Mouse (Mus musculus) cerebellum, postnatal 14 days (tissue): ENCODE measurements around the gene Il18rap.
A peak's percentile ranks its signal among the peaks of the same experiment; 100 is the strongest.
"Not testable (repeated sequence)": the region's sequence is repeated elsewhere in the genome, so short reads cannot be mapped to it uniquely, and the experiment has no call there.

ENCODE experiments used
- DNase-seq, 2 experiments: peaks; one replicate each; pipeline ENCODE4 v3.0.0; 2021; ENCODE audit warnings: mixed read lengths in 2 of 2

Gene Il18rap

GRCm38 (mm10) chr1:40546645-40547044 lies 31.5 kb downstream of the Il18rap start:
- DNase-seq: no peak

- no peak for DNase-seq
Measured at GRCm38 (mm10) chr1:40547064-40547572, 32.0 kb downstream of the Il18rap start.

DNA sequence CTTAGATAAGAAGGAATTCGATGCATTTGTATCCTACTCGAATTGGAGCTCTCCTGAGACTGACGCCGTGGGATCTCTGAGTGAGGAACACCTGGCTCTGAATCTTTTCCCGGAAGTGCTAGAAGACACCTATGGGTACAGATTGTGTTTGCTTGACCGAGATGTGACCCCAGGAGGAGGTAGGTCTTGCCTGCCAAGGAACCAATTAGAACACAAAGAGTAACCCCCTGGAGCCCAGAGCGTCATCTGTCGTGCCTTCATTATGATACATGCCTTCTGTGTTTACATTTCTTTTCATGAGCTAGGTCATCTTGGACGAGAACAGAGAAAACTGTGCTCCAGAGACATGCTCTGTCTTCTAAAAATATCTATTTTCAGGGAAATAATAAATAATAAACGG lies 32.6 kb downstream of the Il18rap start:
- DNase-seq: peak; percentile 12 to 13

- no peak for DNase-seq
Measured at GRCm38 (mm10) chr1:40569374-40569773, 54.2 kb downstream of the Il18rap start.

DNA sequence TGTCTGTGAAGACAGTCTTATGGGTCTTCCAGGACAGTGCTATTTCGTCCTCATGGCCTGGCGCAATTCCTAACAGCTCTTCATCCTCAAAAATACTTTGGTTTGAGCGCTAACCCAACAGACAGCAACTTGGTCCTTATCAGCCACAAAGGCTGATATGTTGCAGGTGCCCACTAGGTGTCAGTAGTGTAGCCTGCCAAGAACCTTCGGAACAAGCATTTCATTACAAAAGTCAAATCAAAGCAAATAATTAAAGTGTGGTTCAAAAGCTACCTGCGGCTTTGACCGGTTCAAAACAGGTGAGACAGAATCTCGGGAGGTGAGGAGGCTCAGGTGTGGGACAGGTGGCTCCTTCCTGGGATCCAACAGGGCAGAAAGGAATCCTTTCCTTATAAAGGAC lies 64.6 kb downstream of the Il18rap start, which contains the start of gene Slc9a4:
Gene Slc9a4, plus strand, starts transcription at position 298 of the 400 bp plus-strand sequence.
- DNase-seq: peak; percentile 57 to 62

GRCm38 (mm10) chr1:40580269-40580668 lies 65.1 kb downstream of the Il18rap start:
- no peak for DNase-seq

DNA sequence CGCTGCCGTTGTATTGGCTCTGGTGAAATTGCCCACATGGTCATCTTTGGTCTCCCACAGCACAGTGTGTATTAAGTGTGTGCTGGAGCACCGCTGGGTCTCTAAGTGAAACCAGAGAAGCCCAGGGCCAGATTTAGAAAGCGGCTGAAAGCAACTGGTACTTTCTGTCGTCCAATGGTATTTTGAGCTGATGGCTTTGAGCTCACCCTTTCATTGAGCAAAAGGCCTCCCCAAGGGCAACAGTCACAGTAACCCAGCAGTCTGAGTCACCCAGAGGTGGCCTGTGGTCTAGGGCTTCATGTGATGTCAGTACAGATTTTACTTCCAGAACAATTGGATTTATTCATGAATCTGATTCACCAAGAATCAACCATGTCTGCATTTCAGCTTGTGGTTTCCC lies 71.6 kb downstream of the Il18rap start:
- DNase-seq: no peak

DNA sequence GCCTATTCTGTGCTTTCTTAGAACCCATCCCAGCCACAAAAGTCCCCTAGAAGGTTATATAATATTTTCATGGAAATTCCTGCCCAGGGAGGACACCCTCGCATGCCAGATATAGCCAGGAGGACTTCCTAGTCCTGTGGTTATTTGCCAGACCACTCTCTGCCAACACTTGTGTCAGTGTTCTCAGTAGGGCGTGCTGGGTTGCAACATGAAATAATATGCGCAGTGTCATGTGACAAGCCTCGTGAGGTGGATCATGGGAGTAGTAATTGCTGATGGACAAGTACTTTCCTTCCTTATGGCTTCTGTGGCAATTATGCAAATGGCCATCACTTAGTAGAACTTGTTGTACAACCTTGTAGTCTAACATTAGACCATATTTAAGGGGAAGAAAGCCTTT lies 75.8 kb downstream of the Il18rap start:
- no peak for DNase-seq

- no peak for DNase-seq
Measured at GRCm38 (mm10) chr1:40597822-40598221, 82.7 kb downstream of the Il18rap start.

DNA sequence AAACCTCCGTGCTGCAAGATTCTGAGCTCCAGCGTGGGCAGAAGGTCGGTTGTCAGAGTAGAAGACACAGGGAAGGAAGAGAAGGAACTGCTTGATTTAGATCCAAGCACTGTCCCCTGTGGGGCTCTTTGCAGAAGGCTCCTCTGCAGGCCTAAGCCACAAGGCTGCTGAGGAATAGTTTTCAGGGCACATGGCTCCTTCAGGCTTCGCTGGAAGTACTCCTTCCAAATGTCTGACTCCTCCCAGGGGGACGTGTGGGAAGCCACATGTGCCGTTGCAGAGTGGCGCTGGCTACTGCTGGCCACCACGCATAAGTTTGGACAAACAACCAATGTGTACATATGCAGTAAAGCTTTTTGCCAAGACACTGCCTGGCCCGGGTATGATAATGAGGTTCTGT lies 84.5 kb downstream of the Il18rap start:
- not testable (repeated sequence) for DNase-seq

- no peak for DNase-seq
Measured at GRCm38 (mm10) chr1:40600394-40601327, 85.5 kb downstream of the Il18rap start.
